Mouse (Mus musculus) left cerebral cortex, adult 9 months (tissue): ENCODE data around the gene Acadvl.

ENCODE experiments used
- DNase-seq, 2 experiments: peaks; one replicate each; pipeline ENCODE4 v3.0.0; 2022; ENCODE audit warnings: low spot score in 2 of 2

Gene Acadvl

DNA sequence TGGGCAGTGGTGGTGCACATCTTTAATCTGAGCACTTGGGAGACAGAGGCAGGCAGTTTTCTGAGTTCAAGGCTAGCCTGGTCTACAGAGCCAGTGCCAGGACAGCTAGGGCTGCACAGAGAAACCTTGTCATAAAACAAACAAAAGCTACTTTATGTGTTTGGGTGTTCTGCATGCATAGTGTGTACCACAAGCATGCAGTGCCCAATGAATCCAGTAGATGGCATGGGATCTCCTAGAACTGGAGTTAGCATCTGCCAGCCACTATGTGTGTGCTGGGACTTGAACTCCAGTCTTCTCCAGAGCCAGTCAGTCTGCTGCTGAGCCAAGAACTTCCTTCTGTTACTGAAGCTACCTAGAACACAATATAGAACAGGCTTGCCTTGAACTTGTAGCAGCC is 13.3 kb downstream of the Acadvl start:
- DNase-seq: no peak

DNA sequence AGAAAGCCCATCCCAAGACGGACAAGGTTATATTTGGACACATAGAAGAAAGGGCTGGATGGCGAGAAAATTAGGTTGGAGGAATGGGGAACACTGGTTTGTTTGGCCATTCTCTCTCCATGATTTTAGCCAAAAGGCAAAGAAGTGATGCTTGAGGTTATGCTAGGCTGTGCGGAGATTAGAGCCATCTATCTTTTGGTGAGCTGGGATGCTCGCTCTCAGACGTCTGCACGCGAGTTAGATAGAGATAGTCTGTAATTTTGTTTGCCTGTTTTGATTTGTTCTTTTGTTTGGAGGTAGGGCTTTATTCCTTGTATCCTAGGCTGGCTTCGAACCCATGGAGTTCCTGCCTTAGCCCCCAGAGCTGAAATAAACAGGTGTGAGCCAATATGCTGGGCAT is 14.1 kb downstream of the Acadvl start:
- no peak for DNase-seq

DNA sequence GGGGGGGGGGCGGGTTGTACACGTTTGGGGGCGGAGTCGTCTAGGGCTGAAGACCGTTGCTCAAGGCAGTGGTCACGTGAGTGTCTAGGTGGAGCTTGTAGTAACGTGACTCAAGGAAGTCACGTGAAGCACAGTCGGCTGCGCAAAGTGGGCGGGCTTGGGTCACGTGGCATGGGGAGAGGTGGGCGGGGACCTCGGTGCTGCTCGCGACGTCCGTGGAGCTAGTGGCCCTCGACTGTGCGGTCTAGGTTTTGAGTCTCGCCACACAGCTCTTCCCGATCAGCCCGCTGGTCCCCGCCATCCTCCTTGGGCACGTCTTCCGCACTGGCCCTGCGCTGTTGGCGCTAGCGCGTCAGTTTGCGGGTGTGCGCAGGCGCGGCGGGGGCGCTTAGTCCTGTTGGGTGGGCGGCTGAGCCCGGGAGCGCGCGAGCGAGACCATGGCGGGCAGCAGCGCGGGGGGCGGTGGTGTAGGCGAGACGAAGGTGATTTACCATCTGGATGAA is 14.8 kb downstream of the Acadvl start, which contains the start of gene Dvl2:
Gene Dvl2 (plus strand): TSS at position 200 of the 503 bp plus-strand sequence.
- DNase-seq: peak; percentile 86 to 91

DNA sequence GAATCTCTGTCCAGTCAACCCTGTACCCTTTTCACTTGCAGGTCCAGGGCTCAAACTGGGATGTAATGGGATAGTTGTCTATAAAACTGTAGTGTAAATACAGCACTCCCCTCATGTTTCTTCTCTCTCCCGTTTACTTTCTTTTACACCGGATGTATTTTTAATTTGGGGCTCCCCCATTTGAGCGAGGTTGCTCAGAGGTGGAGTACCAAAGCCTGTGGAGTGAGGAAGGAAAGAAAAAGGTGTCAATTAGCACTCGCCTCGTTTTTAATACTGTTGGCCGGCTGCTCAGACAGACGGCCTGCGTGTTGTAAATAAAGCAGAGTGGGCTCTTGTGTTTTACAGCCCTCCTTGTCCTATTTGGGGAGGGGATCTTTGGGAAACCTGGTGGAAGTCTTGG is 15.5 kb downstream of the Acadvl start:
- DNase-seq: no peak

DNA sequence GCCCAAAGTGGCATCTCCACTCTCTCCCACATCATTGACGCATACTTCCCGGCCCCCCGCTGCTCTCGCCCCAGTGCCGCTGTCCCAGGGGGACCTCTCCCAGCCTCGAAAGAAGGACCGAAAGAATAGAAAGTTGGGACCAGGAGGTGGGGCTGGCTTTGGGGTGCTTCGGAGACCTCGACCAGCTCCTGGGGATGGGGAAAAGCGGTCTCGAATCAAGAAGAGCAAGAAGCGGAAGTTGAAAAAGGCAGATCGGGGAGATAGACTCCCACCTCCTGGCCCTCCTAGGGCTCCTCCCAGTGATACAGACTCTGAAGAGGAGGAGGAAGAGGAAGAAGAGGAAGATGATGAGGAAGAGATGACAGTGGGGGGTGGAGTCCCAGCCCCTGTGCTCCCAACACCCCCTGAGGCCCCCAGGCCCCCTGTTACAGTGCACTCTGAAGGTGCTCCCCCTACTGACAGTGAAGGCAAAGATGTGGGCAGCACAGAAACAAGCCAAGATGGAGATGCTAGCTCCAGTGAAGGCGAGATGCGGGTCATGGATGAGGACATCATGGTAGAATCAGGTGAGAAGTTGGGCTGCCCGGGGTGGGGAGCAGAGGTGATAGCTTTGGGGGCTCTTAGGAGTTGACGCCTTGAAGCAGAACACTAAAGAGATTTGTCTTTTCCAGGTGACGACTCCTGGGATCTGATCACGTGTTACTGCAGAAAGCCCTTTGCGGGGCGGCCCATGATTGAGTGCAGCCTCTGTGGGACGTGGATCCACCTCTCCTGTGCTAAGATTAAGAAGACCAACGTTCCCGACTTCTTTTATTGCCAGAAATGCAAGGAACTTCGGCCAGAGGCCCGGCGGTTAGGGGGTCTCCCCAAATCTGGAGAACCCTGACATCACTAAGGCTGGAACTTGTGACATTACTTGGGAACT is 16.4 kb downstream of the Acadvl start:
- no peak for DNase-seq

DNA sequence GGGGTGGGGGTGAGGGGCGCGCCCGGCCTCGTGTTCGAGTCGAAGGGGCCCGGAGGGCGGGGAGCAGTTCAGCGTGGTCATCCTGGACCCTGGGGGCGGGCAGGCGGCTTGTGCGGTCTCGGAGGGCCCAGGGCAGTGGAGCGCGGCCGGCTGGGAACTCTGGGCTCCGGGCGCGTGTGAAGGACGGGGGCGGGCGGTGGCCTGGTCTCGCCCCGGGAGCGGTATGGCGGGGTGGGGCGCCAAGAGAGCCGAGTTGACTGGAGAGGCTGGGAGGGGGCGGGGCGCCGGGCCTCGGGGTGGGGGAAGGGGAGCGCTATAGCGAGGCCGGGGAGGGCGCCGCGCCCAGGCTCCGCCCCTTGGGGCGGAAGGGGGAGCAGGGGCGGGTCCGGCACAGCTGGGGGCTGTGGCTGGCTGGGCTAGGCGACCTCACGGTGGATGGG is 18.1 kb downstream of the Acadvl start:
- peak in 1 of 2 experiments; percentile 64 for DNase-seq

DNA sequence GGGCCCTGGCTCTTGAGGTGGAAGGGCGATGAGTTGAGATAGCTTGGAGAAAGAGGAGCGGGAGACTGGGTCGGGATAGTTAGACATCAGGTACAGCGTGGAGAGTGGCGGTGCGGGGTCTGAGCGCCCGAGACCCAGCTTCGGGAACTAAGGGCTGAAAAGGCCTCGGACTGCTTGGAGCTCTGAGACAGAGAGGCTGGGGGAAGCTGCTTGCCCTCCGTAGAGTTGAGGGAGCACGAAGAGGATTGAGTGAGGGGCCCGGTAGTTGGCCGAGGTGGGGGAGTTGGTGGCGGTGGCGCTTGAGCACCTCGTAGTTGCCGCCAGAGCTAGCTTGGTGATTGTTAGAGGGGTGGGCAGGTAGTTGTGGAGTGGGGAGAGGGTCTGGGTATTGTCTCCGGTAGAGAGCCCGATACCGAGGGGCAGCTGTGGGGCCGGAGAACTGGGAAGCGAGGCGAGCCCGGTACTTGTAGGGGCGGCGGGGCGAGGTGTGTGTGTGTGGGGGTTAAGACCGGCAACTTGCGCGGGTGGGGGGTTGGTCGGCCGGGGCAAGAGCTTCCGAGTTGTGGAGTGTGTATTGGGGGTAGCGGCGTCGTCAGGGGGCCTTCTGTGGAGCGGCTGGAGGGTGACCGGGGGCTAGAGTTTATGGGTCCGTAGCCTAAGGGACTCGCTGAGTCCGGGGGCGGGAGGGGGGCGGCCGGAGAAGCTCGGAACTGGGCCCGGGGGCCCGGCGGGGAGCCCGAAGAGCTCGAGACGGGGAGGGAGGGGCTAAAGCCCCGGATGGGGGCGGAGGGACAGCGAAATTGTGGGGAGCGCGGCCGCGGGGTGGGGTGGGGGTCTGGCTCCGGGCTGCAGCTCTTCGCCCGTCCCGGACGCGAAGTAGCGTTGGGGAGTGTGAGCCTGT is 18.8 kb downstream of the Acadvl start:
- no peak for DNase-seq

DNA sequence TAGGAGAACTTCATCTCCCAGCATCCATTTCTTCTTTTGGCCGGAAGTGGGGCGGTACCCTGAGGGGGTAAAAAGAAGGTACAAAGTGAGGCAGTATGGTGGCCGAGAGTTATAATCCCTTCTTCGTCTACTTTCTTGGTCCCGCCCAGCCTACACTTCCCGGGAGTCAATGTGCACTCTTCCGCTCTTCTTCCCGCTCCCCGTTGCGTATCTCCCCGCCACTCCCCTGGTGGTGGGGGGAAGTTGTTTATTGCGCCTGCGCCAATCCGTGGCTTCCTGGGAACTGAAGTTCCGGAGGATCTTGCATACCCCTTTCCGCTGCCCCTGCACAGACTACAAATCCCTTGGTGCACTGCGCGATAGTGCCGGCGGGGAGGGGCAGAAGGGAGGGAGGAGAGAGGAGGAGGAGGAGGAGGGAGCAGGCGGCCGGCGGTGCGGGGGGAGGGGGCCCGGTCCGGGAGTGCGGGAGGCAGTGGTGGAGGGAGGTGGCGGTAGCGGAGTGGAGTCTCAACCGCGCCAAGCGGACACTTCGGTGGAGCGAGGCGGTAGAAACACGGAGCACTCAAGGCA is 19.7 kb downstream of the Acadvl start, which contains the start of gene Phf23:
Gene Phf23 (plus strand): TSS at position 387 of the 570 bp plus-strand sequence.
- peak; percentile 98 to 99 for DNase-seq

DNA sequence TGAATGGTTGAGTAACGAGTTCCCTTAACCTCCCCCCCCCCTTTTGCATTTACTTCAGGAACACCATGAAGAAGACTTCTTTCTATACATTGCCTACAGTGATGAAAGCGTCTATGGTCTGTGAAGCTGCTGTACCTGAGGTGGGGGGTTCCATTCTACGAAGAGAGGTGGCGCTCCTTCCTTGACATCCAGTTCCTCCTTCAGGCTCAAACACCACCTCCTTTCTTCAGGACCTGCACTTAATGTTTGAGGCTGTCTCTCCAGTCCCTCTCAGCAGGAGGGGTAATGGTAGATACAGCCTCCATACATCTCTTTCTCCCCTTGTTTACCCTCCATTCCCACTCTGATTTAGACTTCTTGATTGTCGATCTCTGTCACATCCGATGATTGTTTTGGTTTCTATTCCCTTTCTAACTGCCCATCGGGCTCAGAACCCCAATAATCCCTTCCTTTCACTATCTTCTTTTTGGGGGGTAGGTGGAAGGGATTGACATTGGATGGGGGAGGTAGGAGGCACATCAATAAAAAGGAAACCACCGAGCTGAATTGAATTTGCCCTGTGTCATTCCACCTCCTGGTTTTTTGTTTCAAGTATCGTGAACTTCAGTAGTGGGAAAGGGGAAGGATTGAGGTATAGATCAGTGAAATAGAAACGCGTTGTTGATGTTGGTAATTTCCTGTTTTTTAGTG is 20.7 kb downstream of the Acadvl start:
- DNase-seq: no peak

DNA sequence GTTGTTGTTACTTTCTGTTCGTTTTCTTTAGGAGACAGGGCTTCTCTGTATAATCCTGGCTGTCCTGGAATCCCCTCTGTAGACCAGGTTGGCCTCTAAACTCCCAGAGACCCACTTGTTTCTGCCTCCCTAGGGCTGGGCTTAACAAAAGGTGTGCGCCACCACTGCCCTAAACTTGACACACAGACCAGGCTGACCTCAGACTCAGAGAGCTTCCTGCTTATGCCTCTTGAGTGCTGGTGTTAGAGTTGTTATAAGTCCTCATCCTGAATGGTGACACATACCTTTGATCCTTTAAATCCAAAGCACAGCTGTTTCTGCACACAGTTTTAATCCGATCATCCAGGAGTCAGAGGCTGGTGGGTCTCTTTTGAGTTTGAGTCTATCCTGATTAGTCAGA is 22.3 kb downstream of the Acadvl start:
- no peak for DNase-seq

DNA sequence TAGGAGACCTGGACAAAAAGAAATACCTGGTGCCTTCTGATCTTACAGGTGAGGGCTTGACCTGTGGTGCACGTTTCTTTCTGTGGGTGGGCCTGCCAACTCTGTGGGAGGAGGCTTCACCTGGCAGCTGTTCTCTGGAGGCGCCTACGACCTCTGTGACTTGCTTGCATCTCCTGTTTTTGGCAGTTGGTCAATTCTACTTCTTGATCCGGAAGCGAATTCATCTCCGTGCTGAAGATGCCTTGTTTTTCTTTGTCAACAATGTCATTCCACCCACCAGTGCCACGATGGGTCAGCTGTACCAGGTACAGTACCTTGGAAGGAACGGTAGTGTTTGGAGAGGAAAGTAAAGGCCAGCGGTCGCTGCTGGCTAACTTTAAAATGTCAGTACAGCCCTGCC is 22.8 kb downstream of the Acadvl start:
- no peak for DNase-seq

DNA sequence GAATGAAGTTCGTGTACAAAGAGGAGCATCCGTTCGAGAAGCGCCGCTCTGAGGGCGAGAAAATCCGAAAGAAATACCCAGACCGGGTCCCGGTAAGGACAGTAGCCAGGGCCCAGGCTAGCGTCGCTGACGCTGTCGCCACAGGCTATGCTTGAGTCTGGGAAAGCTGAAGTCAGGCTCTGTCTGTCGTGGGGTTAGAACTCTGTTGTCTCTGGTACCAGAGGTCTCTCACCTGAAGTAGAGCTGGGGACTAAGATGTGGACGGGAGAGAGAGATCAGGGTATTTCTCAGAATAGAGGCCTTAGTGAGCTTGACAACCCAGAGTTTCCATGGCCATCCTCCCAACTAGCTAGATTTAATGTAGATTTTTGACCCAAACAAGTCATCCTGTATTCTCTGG is 23.5 kb downstream of the Acadvl start:
- DNase-seq: no peak

DNA sequence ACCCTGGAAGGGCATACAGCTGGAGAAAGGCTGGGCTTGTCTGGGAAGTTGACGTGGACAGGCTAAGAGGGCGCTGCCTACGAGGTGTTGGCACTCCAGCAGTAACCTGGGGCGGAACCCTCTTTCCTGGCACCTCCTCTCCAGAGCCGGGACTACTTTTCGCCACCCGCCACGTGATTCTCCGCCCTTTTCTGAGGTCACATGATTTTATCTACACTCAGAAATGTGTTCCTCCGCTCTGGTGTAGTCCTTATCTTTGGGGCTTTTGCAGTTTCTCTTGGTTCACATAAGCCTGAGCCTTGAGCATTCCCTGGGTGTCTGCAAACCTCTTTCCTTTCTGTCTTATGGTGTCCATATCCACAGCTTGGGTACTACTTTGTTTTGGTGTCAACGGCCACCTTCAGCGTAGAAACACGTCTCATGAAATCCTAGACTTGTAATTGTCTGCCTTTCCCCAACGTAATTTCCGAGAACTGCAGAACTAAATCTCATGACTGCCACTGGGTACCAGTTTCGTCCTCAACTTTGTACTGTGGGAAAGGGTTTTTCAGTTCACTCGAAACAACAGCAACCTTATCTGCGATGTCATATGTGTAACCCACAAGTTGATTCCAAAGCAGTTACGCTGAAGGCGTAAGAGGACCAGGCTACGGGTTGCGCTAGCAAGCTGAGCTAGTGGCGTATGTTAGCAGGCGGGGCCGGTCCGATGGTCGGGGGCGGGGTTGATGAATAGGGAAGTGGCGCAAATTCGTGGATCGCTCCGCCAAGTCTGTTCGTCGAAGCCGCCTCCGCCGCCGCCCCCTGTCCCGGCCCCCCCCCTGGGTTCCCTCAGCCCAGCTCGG is 24.1 kb downstream of the Acadvl start, which contains the start of gene Gabarap:
Gene Gabarap (plus strand): TSS at position 294 of the 842 bp plus-strand sequence.
- DNase-seq: peak; percentile 86 to 97

DNA sequence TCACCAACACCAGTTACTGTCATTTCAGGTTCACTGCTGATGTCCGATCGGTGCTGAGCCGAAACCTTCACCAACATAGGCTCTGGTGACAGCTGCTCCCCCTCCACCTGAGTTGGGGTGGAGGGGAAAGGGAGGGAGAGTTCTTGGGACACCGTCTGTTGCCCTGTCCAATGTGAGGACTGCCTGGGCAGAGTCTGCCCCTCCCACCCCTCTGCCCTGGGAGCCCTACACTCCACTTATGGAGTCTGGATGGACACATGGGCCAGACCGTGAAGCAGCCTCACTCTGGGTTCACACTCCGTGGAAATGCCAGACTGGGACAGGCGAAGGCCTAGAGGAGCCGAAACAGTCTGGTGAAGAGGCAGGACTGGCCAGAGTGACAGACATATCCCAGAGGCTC is 25.3 kb downstream of the Acadvl start:
- no peak for DNase-seq

DNA sequence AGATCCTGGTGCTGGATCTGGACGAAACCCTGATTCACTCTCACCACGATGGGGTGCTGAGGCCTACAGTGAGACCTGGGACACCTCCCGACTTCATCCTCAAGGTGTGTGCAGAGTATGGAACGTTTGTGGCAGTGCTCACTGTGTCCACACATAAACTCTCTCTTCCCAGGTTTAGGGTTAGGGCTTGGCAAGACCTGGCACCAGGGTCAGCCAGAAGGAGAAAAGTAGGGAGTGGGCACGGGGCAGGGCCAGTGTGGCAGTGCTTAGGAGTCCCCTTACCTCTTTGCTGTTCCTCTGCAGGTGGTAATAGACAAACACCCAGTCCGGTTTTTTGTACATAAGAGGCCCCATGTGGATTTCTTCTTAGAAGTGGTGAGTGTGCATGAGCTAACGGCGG is 30.8 kb downstream of the Acadvl start:
- no peak for DNase-seq

DNA sequence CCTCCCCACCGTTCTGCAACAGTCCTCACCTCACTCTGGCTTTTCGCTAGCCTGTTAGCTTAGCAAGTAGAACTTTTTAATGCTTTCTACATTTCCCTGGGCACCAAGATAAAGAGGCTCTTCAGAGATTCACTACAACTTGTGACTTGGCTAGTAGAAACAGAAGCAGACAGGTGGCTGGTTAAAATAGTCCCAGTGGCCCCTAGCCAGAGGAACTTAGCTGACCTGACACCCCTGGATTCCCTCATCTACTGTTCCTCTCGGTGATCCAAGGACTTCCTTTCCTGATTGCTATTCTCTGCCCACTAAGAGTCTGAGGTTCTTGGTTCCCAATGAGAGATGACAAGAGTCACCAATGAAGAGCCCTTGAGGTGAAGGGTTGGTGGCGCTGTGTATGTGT is 31.8 kb downstream of the Acadvl start:
- DNase-seq: no peak

DNA sequence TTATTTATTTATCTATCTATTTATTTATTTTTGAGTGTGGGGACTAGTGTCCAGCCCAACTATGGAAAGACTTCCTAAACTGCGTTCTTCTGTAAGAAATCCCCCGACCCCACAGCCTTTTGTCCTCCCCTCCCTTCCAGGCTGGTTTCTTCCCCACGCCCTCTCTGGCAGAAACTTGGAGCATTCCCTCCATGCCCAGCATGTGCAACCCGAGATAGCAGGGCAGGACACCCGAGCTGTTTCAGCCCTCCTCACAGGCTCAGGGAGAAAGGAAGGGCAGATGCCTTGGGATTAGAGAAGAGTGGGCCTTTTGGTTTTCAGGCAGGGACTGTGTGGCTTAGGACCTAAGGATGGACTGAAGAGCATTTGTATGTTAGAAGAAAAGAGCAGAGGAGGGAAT is 32.3 kb downstream of the Acadvl start:
- no peak for DNase-seq

DNA sequence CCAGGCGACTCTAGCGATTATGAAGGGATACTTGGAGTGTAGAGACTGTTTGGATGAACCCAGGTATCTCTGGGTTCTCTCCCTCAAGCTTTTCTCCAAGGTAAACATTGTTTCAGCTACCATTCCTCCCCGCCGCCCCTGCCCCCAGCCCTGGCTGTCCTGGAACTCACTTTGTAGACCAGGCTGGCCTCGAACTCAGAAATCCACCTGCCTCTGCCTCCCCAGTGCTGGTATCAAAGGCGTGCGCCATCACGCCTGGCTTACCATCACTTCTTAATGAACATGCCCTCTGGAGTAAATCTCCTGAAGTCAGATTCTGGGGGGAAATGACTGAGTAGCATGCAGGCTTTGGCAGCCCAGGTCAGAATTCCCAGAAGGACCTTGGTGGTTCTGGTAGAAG is 33.0 kb downstream of the Acadvl start, which contains the start of gene Elp5:
Gene Elp5 (minus strand): TSS at position 293 of the 400 bp plus-strand sequence.
- DNase-seq: no peak

DNA sequence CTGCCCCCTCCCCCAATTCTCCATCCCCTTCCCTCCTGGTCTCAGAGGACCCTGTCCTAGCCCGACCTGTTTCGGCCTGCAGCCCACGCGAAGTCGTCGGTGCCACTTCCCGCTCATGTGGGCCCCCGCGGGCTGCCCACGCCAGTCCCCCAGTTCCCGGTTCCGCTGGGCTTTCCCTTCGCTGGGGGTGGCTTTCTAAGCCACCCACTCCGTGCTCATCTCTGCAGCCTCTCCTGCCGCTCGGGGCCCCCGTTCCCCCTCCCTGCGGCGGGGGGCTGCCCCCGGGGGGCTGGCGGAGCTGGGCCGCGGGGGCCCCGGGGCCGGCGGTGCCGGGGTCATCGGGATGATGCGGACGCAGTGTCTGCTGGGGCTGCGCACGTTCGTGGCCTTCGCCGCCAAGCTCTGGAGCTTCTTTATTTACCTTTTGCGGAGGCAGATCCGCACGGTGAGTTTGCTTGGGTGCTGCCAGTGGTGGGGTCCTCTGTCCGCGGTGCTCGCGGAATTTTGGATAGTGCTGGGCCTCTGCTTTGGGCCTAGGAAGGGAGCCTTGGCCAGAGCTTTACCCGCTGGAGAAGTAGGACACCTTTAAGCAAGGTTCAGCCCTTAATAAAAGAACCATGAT is 34.0 kb downstream of the Acadvl start, which contains the start of gene Ctdnep1:
Gene Ctdnep1 (plus strand): TSS at position 16 of the 622 bp plus-strand sequence.
- no peak for DNase-seq
